ENCODE assay signal across 10 mouse cellular contexts in the genomic region with DNA sequence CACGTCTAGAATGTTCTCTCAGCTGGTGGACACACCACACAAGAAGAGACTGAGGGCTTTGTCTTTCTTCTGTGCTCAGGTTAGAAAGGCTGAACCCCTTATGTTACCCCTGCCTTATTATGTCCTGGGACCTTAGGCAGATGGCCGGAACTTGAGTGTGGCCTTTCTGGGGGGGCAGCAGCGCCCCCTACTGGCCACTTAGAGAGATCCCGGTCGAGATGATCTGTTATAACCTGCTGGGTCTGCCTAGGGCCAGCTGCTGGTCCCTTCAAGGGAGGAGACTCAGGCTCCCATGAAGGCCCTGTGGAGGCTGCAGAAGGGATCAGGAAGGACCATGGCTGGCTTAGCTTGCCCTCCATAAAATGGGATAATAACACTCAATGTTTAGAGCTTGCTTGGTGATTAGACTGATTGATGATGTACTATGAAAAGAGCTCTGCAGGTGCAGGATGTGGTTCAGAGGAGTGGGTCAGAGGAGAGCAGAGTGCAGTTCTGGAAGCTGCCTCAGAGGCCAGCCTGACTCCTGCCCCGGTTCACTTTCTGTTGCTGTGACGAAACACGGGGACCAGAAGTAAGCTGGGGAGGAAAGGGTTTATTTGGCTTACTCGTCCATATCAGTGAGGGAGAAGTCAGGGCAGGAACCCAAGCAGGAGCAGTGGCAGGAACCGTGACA. TPM values are rescaled to one million over a fixed set of nuclear protein-coding genes. Genes with fewer than 3 reads are reported as not detected.
DNase-seq lines count a peak whose midpoint lies in the region; ATAC-seq and TF ChIP-seq lines count a peak whose summit lies in the region.
"Had no signal": no experiment of that assay in that cellular context is flagged by ENCODE, and none has a peak within 500 bp of the region (broad histone marks: within the 10 kb centered on the region; RNA-seq: fewer than 3 reads in every experiment).

No protein-coding gene starts in this region.

- ATAC-seq in hindbrain, embryonic 11.5 days (ENCODE audit: low FRiP score) = no peak
- ATAC-seq in hindbrain, embryonic 12.5 days (ENCODE audit: low FRiP score) = no peak
- ATAC-seq in activated CD4-positive, CD25-positive, alpha-beta regulatory T cell, adult 4 months = peak; percentile 49
- no peak for ATAC-seq in lung, embryonic 14.5 days (ENCODE audit: insufficient read depth)
- no peak for ATAC-seq in monocyte, adult 5-6 weeks (replicated peaks; ENCODE audit: insufficient number of reproducible peaks, low FRiP score, low TSS enrichment, poor library complexity, severe bottlenecking)

- H3K4me1 ChIP-seq in hindbrain, embryonic 11.5 days (replicated peaks; ENCODE audit: control insufficient read depth, insufficient read depth, low read length) = no peaks in the 10 kb centered on the region
- H3K4me1 ChIP-seq in hindbrain, embryonic 12.5 days = peaks cover 6% of the 10 kb centered on the region; the same call in 1 of the 2 replicates
- no peaks in the 10 kb centered on the region for H3K4me1 ChIP-seq in lung, embryonic 14.5 days (ENCODE audit: insufficient read depth)

- no peaks in the 10 kb centered on the region for H3K9me3 ChIP-seq in hindbrain, embryonic 11.5 days (ENCODE audit: control insufficient read depth, low read length)
- H3K9me3 ChIP-seq in hindbrain, embryonic 12.5 days (replicated peaks) = no peaks in the 10 kb centered on the region
- no peaks in the 10 kb centered on the region for H3K9me3 ChIP-seq in lung, embryonic 14.5 days (ENCODE audit: low read depth, low read length)

- no peak overlapping the region for H3K27ac ChIP-seq in hindbrain, embryonic 11.5 days (ENCODE audit: low read depth, low read length)
- no peak overlapping the region for H3K27ac ChIP-seq in hindbrain, embryonic 12.5 days
- no peak overlapping the region for H3K27ac ChIP-seq in lung, embryonic 14.5 days (ENCODE audit: low read depth)
- H3K27ac ChIP-seq: macrophage had no signal

- no peaks in the 10 kb centered on the region for H3K27me3 ChIP-seq in hindbrain, embryonic 11.5 days (ENCODE audit: control insufficient read depth, insufficient read depth, low read length)
- H3K27me3 ChIP-seq in hindbrain, embryonic 12.5 days = no peaks in the 10 kb centered on the region; the same call in 1 of the 2 replicates
- no peaks in the 10 kb centered on the region for H3K27me3 ChIP-seq in lung, embryonic 14.5 days (ENCODE audit: insufficient read depth, low read length)

- WGBS in hindbrain, embryonic 11.5 days = 47% methylated on average over 10 of the region's 10 CpGs
- 44% methylated on average over 10 of the region's 10 CpGs for whole genome bisulfite sequencing in hindbrain, embryonic 12.5 days
- WGBS in lung, embryonic 14.5 days = 31% methylated on average over 10 of the region's 10 CpGs

- DNase-seq in hindbrain, embryonic 11.5 days (ENCODE audit: low spot score) = peak; percentile 77
- peak; percentile 64 for DNase-seq in CD4-positive helper T cell, adult 2 months (ENCODE audit: low read depth, low spot score)
- peak; percentile 74 for DNase-seq in embryo, embryonic 11 days
- DNase-seq in lung, embryonic 14.5 days = peak; percentile 70
- DNase-seq in thymus, postnatal 4 days = peak; percentile 65

- no peak overlapping the region for H3K4me3 ChIP-seq in hindbrain, embryonic 11.5 days (ENCODE audit: low read depth, low read length)
- H3K4me3 ChIP-seq in hindbrain, embryonic 12.5 days = no peak overlapping the region
- no peak overlapping the region for H3K4me3 ChIP-seq in lung, embryonic 14.5 days (ENCODE audit: low read depth, low read length)
- H3K4me3 ChIP-seq: erythroblast, embryonic 14.5 days had no signal

- H3K36me3 ChIP-seq in hindbrain, embryonic 11.5 days (ENCODE audit: control insufficient read depth, insufficient read depth, low read length) = no peaks in the 10 kb centered on the region
- H3K36me3 ChIP-seq in hindbrain, embryonic 12.5 days = no peaks in the 10 kb centered on the region
- no peaks in the 10 kb centered on the region for H3K36me3 ChIP-seq in lung, embryonic 14.5 days (ENCODE audit: insufficient read depth)

- H3K9ac ChIP-seq in hindbrain, embryonic 11.5 days (ENCODE audit: low read depth, low read length) = no peak overlapping the region
- H3K9ac ChIP-seq in hindbrain, embryonic 12.5 days = no peak overlapping the region
- H3K9ac ChIP-seq in lung, embryonic 14.5 days = no peak overlapping the region

- peak; percentile 74 for TF ChIP-seq CTCF in lung, embryonic 14.5 days (IDR thresholded peaks at IDR 0.05; ENCODE audit: low read depth)

- H3K4me2 ChIP-seq in hindbrain, embryonic 11.5 days (replicated peaks; ENCODE audit: low read depth, low read length) = no peak overlapping the region
- H3K4me2 ChIP-seq in hindbrain, embryonic 12.5 days (replicated peaks) = no peak overlapping the region
- H3K4me2 ChIP-seq in lung, embryonic 14.5 days = no peak overlapping the region

RNA-seq across cellular contexts. Expression of a gene that starts 15.6 kb away (rescaled TPM):
- not detected in 2 replicates for polyA plus RNA-seq in hindbrain, embryonic 11.5 days (2014; fragmentation: Nextera tagmentation; extraction: Ambion mirVana)
- polyA plus RNA-seq in hindbrain, embryonic 12.5 days (2016; fragmentation: Nextera tagmentation; extraction: Ambion mirVana) = 0.17 and 0.38 TPM in 2 replicates
- not detected for polyA plus RNA-seq in activated CD4-positive, CD25-positive, alpha-beta regulatory T cell, adult 4 months (2017; shearing (Covaris generic))
- polyA plus RNA-seq in lung, embryonic 14.5 days (2014; fragmentation: Nextera tagmentation; extraction: Ambion mirVana) = 0.13 and 0.69 TPM in 2 replicates
- 7.8 to 44.8 TPM (median 28.4 TPM) in 3 replicates for total RNA-seq in monocyte, adult 5-6 weeks (2017)
- polyA plus RNA-seq: macrophage had no signal

RNA-seq across cellular contexts. Expression of a gene that starts 50.7 kb away (rescaled TPM):
- polyA plus RNA-seq in hindbrain, embryonic 11.5 days (2014; fragmentation: Nextera tagmentation; extraction: Ambion mirVana) = 2.0 and 3.6 TPM in 2 replicates
- 1.0 and 1.7 TPM in 2 replicates for polyA plus RNA-seq in hindbrain, embryonic 12.5 days (2016; fragmentation: Nextera tagmentation; extraction: Ambion mirVana)
- under 1 TPM; 0.16 to 0.55 TPM for polyA plus RNA-seq in activated CD4-positive, CD25-positive, alpha-beta regulatory T cell, adult 4 months (2017; shearing (Covaris generic))
- 1.0 TPM in 2 replicates for polyA plus RNA-seq in lung, embryonic 14.5 days (2014; fragmentation: Nextera tagmentation; extraction: Ambion mirVana)
- total RNA-seq in monocyte, adult 5-6 weeks (2017) = 0.49 to 16.6 TPM (median 13.2 TPM) in 3 replicates
